Mouse (Mus musculus) cerebellum, adult 2 months (tissue): ENCODE measurements around the gene Pde4a.

Experiments used
- CTCF ChIP-seq: fragments of 200-500 bp; IDR thresholded peaks from 2 replicates; pipeline ENCODE4 v1.5.1; 2011; ENCODE audit warnings: low read depth, mild to moderate bottlenecking, control low read depth, low read length, moderate library complexity, borderline replicate concordance; ENCODE audit not compliant: insufficient read depth
- POLR2A ChIP-seq: fragments of 200-500 bp; IDR thresholded peaks from 2 replicates; pipeline ENCODE4 v1.6.1; 2011; ENCODE audit warnings: low read length, control low read depth, borderline replicate concordance; ENCODE audit not compliant: insufficient read depth

DNA sequence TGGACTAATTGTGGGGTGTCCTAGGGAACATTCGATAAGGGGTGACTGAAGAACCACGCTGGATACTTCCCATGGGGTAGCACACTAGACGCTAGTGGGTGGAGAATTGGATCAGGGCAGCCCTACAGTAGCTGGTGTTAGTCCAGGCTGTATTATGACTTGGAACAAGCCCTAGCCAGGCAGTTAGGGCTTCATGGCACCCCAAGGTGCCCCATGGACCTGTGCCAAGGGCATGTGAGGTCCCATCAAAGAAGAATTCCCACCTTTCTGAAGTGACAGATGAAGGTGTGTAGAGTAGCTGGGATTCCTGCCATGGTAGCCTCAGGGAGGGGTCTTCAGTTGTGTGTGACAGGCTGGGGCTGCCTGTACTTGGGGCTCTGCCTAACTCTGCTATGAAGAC lies 1.0 kb downstream of the Pde4a start:
- no peak for TF ChIP-seq CTCF
- TF ChIP-seq POLR2A, result no peak
